Mouse (Mus musculus) bone marrow macrophage, adult 2 months (primary cell): ENCODE results near the gene Cd164l2.

Source experiments
- CTCF ChIP-seq: IDR thresholded peaks from 2 replicates; pipeline ENCODE4 v1.5.1; 2012; ENCODE audit warnings: low read depth, mild to moderate bottlenecking, low read length, moderate library complexity
- POLR2A ChIP-seq: IDR thresholded peaks from 2 replicates; pipeline ENCODE4 v1.6.1; 2012; ENCODE audit warnings: mild to moderate bottlenecking, low read depth, low read length, borderline replicate concordance

- TF ChIP-seq CTCF (no peak), POLR2A (no peak)
Measured at GRCm38 (mm10) chr4:133189396-133189795, 22.5 kb upstream of the Cd164l2 start.
